Mouse (Mus musculus) right cerebral cortex, postnatal 36 days (tissue): ENCODE results near the gene Arhgap24.

Experiments used
- DNase-seq, 2 experiments: peaks; one replicate each; pipeline ENCODE4 v3.0.0; 2022; ENCODE audit warnings: low spot score in 2 of 2, mixed read lengths in 1 of 2

Gene Arhgap24

GRCm38 (mm10) chr5:102742554-102743255 is 261.5 kb downstream of the Arhgap24 start:
- no peak for DNase-seq

GRCm38 (mm10) chr5:102743436-102743835 is 262.2 kb downstream of the Arhgap24 start:
- no peak for DNase-seq

GRCm38 (mm10) chr5:102744051-102744450 is 262.9 kb downstream of the Arhgap24 start:
- DNase-seq: no peak

GRCm38 (mm10) chr5:102748146-102748545 is 267.0 kb downstream of the Arhgap24 start:
- no peak for DNase-seq

GRCm38 (mm10) chr5:102749020-102749419 is 267.8 kb downstream of the Arhgap24 start:
- no peak for DNase-seq

- DNase-seq: no peak
These were observed 269.5 kb downstream of the Arhgap24 start for GRCm38 (mm10) chr5:102750674-102751073.

- no peak for DNase-seq
These were observed 270.6 kb downstream of the Arhgap24 start for GRCm38 (mm10) chr5:102751661-102752307.

- DNase-seq: no peak
These were observed 271.1 kb downstream of the Arhgap24 start for GRCm38 (mm10) chr5:102752308-102752663.

- DNase-seq: no peak
These were observed 275.8 kb downstream of the Arhgap24 start for GRCm38 (mm10) chr5:102757040-102757439.

- no peak for DNase-seq
These were observed 284.5 kb downstream of the Arhgap24 start for GRCm38 (mm10) chr5:102765694-102766093.

GRCm38 (mm10) chr5:102766311-102767057 is 285.3 kb downstream of the Arhgap24 start:
- DNase-seq: no peak

GRCm38 (mm10) chr5:102767058-102767444 is 285.9 kb downstream of the Arhgap24 start:
- no peak for DNase-seq

GRCm38 (mm10) chr5:102767822-102768221 is 286.6 kb downstream of the Arhgap24 start:
- DNase-seq: no peak

GRCm38 (mm10) chr5:102768385-102769080 is 287.3 kb downstream of the Arhgap24 start:
- DNase-seq: no peak

- no peak for DNase-seq
These were observed 289.4 kb downstream of the Arhgap24 start for GRCm38 (mm10) chr5:102770611-102771010.

- DNase-seq: no peak
These were observed 293.3 kb downstream of the Arhgap24 start for GRCm38 (mm10) chr5:102774500-102774899.

GRCm38 (mm10) chr5:102777255-102777654 is 296.1 kb downstream of the Arhgap24 start:
- no peak for DNase-seq

GRCm38 (mm10) chr5:102777852-102778251 is 296.7 kb downstream of the Arhgap24 start:
- DNase-seq: no peak

- DNase-seq: no peak
These were observed 297.1 kb downstream of the Arhgap24 start for GRCm38 (mm10) chr5:102778253-102778652.

GRCm38 (mm10) chr5:102783585-102783984 is 302.4 kb downstream of the Arhgap24 start:
- DNase-seq: no peak

GRCm38 (mm10) chr5:102786123-102786522 is 304.9 kb downstream of the Arhgap24 start:
- no peak for DNase-seq

GRCm38 (mm10) chr5:102788437-102788836 is 307.2 kb downstream of the Arhgap24 start:
- DNase-seq: no peak
